Mouse (Mus musculus) ZHBTc4 (cell line): Measurements from ENCODE around the gene Med15.

Source experiments
- DNase-seq: peaks from one replicate; pipeline ENCODE4 v3.0.0-alpha.2; 2011; ENCODE audit warnings: low read depth, low spot score

Gene Med15

GRCm38 (mm10) chr16:17649925-17650605 lies 82.6 kb downstream of the Med15 start:
- peak; percentile 61 for DNase-seq

DNA sequence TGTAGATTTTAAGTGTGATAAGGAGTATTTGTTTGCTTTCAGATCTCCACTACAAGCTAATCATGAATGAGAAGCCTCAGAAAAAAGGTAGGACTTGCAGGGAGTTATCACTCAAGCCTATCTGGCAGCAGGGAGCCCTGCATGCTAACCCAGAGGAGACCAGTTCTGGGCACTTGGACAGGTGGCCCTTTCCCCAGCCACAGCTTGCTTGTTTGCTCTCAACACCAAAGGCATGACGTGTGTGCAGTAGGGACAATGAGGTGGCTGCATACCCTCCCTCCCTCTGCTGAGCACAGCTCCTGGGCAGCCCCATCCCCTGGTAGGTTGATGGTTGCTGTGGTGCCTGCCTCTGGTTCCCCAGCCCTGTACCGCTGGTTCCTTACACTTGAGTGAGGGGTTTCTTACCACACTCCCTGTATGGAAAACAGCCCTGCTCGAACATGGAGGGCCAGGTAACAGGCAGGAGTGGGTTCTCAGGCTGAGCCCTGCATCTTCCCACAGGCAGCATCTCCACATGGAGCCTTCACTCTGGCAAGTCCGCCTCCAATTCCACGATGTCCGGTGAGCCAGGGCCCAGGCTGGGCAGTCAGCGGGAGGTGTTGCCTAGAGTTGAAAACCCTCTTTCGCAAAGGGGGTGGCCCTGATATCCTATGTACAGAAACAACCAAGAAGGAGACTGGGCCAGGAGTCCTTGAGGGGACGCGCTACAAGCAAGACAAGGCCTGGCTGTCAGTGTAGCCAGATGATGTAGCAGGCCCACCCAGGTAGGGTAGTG lies 84.9 kb downstream of the Med15 start:
- no peak for DNase-seq

DNA sequence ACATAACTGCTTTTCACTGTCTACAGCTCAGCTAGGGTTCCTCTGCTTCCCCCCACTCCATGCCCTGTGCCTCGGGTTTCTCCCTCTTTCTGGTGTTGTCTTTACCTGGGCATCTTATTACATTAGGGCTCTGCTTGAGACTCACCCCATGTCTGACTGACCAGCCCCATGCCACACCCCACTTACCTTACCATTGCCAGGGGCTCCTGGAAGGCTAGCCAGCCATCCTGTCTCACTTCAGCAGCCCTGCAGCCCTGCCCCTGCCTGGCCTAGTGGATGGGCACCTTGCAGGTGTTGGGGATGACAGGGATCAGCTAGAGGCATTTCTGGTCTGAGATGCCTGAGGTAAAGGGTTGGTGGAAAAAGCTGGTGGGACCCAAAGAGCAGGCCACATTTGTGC lies 85.5 kb downstream of the Med15 start:
- no peak for DNase-seq

DNA sequence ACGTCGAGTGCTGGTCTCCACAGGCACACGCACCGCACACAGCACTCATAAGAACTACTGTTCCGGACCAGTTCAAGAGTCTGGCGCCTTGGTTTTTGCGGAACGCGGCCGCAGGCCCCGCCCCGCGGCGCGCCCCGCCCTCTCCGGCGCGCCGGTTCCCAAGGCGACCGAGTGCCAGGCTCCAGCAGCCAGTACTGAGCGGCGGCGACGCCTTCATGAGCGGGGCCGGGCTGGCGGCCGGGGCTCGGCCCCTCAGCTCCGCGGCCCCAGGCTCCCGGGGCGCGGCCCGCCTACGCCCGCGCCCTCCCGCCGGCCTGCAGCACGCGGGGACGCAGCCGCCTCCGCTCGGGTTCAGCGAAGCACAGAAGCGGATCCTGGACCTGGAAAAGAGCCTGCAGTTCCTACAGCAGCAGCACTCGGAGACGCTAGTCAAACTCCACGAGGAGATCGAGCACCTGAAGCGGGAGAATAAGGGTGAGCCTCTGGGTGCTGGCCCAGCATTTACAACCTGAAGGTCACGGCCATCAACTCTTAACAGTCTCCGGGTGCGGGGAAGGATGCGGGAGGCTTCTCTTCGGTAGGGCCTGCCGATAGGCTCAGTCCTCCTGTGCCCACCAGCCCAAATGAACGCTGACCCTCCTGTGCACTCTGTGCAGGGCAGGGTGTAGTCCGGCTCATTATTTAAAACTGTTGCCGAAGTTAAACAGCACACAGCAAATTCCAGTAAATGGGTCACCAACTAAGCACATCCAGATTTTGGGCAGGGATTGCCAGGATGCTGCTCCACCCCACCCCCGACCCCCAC lies 86.2 kb downstream of the Med15 start, which contains the start of gene Ccdc74a:
Gene Ccdc74a (plus strand): TSS at position 161 of the 805 bp plus-strand sequence.
- peak; percentile 92 for DNase-seq

- no peak for DNase-seq
Observed at GRCm38 (mm10) chr16:17643437-17643990, 89.2 kb downstream of the Med15 start.

DNA sequence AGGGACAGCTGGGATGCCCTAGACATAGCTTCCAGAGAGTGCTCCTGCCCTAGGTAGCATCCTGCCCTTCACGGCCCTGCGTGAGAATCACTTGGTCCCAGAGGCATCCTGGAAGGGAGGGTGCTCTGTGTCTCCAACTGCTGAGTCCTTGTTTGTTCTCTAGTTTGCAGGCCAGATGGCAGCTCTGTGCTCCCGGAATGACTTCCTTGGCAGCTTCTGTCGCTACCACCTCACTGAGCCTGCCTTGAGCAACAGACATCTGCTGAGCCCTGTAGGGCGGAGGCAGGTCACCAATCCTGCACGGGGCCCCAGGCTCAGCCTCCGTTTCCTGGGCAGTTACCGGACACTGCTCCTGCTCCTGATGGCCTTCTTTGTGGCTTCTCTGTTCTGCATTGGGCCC lies 90.4 kb downstream of the Med15 start:
- DNase-seq = no peak

DNA sequence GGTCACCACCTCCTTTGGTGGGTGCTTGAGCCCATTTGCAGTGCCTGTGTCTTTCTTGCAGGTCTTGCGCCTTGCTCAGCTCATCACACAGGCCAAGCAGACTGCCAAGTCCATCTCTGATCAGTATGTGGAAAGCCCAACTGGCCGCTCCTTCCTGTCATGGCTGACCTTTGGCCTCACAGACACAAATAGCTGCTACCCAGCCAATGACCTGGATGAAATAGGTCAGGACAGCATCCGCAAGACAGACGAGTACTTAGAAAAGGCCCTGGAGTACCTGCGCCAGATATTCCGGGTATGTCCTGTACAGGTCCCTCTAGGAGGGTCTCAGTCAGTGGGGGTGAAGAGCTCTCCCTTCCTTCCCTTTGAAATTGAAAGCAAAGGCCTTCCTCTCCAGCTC lies 91.4 kb downstream of the Med15 start:
- no peak for DNase-seq

DNA sequence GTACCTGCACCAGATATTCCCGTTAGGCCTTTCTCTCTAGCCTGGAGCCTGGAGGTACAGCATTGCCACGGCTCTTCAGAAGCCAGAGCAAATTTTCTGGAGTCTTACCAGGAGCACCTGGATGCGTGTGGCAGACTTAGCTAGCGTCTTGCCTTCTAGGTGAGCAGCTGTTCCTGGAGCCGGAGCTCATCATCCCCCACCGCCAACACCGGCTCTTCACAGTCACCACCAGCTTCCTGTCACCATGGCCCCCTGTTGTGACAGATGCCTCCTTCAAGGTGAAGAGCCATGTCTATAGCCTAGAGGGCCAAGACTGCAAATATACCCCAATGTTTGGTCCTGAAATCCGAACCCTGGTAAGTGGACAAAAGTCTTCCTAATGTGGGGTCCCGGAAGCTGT lies 92.0 kb downstream of the Med15 start:
- DNase-seq = no peak

DNA sequence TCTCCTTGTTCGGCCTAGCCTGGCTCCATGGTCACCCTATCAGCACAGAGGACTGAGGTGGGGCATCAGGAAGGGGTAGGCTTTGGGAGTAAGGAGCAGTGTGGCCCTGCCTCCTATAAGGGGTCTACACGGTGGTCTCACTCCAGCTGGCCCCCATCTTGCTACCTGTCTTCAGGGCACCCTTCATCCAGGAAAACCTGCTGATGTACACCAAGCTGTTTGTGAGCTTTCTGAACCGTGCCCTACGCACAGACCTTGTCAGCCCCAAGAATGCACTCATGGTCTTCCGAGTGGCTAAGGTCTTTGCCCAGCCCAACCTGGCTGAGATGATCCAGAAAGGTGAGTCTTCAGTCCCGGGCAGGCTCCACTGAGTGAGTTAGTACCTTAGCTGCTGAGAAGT lies 92.7 kb downstream of the Med15 start:
- DNase-seq = no peak

DNA sequence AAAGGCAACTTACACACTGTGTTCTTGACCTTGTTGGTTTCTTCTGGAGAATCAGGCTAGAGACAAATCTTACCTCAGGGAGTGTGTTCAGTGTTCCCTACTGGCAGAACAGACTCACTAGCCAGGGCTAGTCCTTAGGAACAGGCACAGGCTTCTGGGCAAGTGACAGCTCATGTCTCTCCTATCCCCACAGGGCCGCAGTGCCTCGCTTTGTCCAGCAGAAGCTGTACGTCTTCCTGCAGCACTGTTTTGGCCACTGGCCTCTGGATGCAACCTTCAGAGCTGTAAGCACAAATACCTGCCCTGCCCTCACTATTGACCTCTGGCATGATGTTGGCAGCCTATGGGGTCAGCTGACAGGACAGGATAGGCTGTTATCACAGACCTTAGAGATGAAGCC lies 93.6 kb downstream of the Med15 start:
- no peak for DNase-seq

GRCm38 (mm10) chr16:17638036-17638628 lies 94.6 kb downstream of the Med15 start:
- DNase-seq = no peak

- DNase-seq = peak; percentile 30
Observed at GRCm38 (mm10) chr16:17637610-17638009, 95.1 kb downstream of the Med15 start.

DNA sequence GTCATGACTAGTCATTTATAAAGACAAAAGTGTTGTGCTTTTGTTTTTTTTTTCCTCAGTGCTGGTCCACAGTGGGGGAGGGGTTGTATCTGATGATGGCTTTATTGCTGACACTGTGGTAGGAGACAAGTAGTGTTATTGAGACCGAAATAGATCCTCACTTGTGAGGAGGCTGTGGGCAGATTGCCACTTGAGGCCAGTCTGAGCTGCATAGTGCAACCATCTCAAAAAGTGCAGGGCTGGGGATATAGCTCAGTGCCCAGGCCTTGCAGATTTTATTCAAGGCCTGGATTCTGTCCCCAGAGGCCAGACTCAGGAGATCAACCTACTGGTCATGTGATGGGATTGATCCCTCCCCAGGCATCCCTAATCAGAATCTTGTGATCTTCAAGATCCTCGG lies 95.8 kb downstream of the Med15 start:
- no peak for DNase-seq

DNA sequence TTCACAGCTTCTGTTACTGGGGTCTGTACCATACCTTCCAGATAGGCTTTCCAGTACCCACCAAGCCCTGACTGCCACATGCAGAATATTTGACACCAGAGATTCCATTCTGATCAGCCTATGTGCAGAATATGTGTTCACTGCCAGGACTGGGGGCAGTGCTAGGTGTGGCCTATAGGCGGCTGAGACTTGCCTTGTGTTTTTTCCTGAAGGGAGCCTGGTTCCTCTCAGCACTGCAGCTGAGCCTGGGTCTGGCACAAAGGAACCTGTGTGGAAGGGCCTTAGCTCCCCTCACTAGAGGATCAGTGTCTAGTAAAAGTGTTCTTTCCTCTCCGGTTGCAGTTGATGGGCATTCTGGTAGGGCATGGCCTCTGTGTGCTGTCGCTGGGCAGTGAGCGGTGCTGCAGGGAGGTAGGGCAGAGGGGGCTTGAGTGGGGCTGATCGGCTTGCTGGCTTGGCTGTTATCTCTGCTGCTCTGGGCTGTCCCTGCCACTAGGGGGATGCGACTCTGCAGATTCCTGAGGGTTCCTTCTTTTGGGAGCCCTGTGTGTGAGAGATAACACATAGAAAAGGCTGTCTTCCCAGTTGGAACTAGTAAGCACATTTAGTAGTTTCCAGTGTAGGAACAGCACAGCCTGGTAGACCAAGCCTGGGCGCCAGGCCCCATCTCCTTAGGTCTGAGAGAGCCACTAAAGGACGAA lies 99.1 kb downstream of the Med15 start:
- DNase-seq = peak; percentile 59

- no peak for DNase-seq
Observed at GRCm38 (mm10) chr16:17632580-17632979, 100.1 kb downstream of the Med15 start.

- no peak for DNase-seq
Observed at GRCm38 (mm10) chr16:17626269-17626555, 106.5 kb downstream of the Med15 start.

- DNase-seq = peak; percentile 48
Observed at GRCm38 (mm10) chr16:17625488-17626268, 107.0 kb downstream of the Med15 start.

- DNase-seq = no peak
Observed at GRCm38 (mm10) chr16:17621936-17622335, 110.8 kb downstream of the Med15 start.

GRCm38 (mm10) chr16:17619198-17620105 lies 113.2 kb downstream of the Med15 start, which contains the start of gene Smpd4:
TSS of gene Smpd4 (plus strand) at chr16:17619354.
- peak; percentile 94 for DNase-seq
